Mouse (Mus musculus) lung, adult 2 months (tissue): Measurements from ENCODE around the gene Cop1.

Experiments
- CTCF ChIP-seq: fragments of 200-500 bp; IDR thresholded peaks from 2 replicates; pipeline ENCODE4 v1.5.1; 2011; ENCODE audit warnings: mild to moderate bottlenecking, low read length, control low read depth; ENCODE audit not compliant: insufficient read depth
- POLR2A ChIP-seq: fragments of 200-500 bp; IDR thresholded peaks from 2 replicates; pipeline ENCODE4 v1.6.1; 2011; ENCODE audit warnings: low read depth, mild to moderate bottlenecking, control low read depth, low read length, borderline replicate concordance; ENCODE audit errors: extremely low read depth

GRCm38 (mm10) chr1:159393931-159394330 lies 161.8 kb downstream of the Cop1 start:
- TF ChIP-seq CTCF (no peak), POLR2A (no peak)
